Mouse (Mus musculus) lung, embryonic 16.5 days (tissue): ENCODE results near the gene Rnd1. TPM values are rescaled to one million over a fixed set of nuclear protein-coding genes. Genes with fewer than 3 reads are reported as not detected.

Experiments used
- ATAC-seq: fragments of 200-750 bp; cut with Nextera tagmentation; 2 replicates; pipeline ENCODE4 v1.8.0; 2017; ENCODE audit warnings: low read depth, mild to moderate bottlenecking, moderate library complexity
- H3K27ac ChIP-seq: fragments of 300-500 bp; sonication (generic); 2 replicates; pipeline ENCODE4 v1.5.1; 2014; ENCODE audit warnings: mild to moderate bottlenecking, control low read depth, low read length
- H3K27me3 ChIP-seq: fragments of 300-500 bp; sonication (generic); 2 replicates; pipeline ENCODE4 v1.6.1; 2014; ENCODE audit warnings: low read depth, low read length, mixed read lengths; ENCODE audit not compliant: control insufficient read depth, insufficient read depth
- H3K36me3 ChIP-seq: fragments of 300-500 bp; sonication (generic); 2 replicates; pipeline ENCODE4 v1.6.1; 2014; ENCODE audit warnings: low read length; ENCODE audit not compliant: control insufficient read depth, insufficient read depth
- H3K4me1 ChIP-seq: fragments of 300-500 bp; sonication (generic); replicated peaks from 2 replicates; pipeline ENCODE4 v1.6.1; 2014; ENCODE audit warnings: low read length, mixed read lengths; ENCODE audit not compliant: control insufficient read depth, insufficient read depth
- H3K4me2 ChIP-seq: fragments of 300-500 bp; sonication (generic); 2 replicates; pipeline ENCODE4 v1.6.1; 2014; ENCODE audit warnings: low read depth, low read length, control low read depth
- H3K4me3 ChIP-seq: fragments of 300-500 bp; sonication (generic); 2 replicates; pipeline ENCODE4 v1.5.1; 2014; ENCODE audit warnings: mild to moderate bottlenecking, low read length, control low read depth
- H3K9ac ChIP-seq: fragments of 300-500 bp; sonication (generic); 2 replicates; pipeline ENCODE4 v1.6.1; 2014; ENCODE audit warnings: low read length, control low read depth
- H3K9me3 ChIP-seq: fragments of 300-500 bp; sonication (generic); 2 replicates; pipeline ENCODE4 v1.6.1; 2016; ENCODE audit warnings: low read length; ENCODE audit not compliant: control insufficient read depth
- WGBS: fragments of 180-500 bp; shearing (Covaris S2); extraction: QIAGEN DNeasy Blood & Tissue Kit; methylation state at CpG from one replicate; pipeline ENCODE4 v1.1.7; 2014; 5-methylcytosine and 5-hydroxymethylcytosine counted together
- polyA plus RNA-seq: library from polyadenylated mRNA; unstranded; fragments of >200 nt; fragmentation: Nextera tagmentation; extraction: Ambion mirVana; gene quantifications from 2 replicates; pipeline ENCODE4 v1.2.1, GENCODE M21; 2015

The Rnd1 gene
- polyA plus RNA-seq, 1 experiment from 2014 or later, result 0.68 TPM

DNA sequence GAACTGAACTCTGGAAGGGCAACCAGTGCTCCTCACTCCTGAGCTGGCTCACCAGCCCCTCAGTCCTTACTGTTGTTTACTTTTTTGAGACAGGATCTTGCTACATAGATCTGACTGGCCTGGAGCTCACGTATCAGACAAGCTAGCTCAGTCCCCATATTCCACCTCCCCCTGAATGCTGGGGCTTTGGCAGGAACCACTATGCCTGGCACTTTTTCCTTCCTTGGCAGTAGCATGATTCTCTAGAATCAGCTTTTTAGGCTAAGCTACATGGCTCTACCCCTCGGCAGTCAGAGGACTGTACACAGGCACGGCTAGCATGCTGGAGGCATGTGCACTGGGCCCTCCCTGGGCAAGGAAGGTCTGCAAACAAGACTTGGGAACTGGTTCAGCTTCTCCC lies 29.2 kb downstream of the Rnd1 start:
- Histone ChIP-seq H3K4me3 (no peak overlapping the region), H3K9ac (no peak overlapping the region), H3K4me2 (no peak overlapping the region), H3K9me3 (no peaks in the 10 kb centered on the region), H3K36me3 (peaks cover 77% of the 10 kb centered on the region), H3K4me1 (no peaks in the 10 kb centered on the region), H3K27me3 (no peaks in the 10 kb centered on the region), H3K27ac (no peak overlapping the region)
- ATAC-seq, result no peak
- WGBS, result 86% methylated on average over 3 of the region's 3 CpGs

DNA sequence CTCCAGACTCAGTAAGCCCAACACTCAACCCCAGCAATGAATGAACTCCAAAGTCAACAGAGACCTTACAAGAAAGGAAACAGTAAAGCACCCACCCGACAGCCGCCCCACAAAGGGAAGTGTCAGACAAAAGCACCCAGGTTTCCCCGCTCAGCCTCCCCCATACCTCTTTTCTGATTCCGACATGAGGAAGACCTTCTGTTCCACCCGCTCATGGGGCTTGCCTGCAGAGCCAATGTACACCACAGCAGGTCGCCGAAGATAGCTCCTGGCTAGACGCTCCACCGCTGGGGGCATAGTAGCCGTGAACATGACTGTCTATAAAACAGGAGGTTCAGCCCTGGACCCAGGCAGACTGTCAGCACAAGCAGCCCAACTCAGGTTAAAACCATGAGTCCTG lies 30.0 kb downstream of the Rnd1 start:
- Histone ChIP-seq H3K9ac (no peak overlapping the region), H3K4me2 (no peak overlapping the region), H3K36me3 (peaks cover 76% of the 10 kb centered on the region), H3K4me1 (no peaks in the 10 kb centered on the region), H3K9me3 (no peaks in the 10 kb centered on the region), H3K27me3 (no peaks in the 10 kb centered on the region), H3K4me3 (no peak overlapping the region), H3K27ac (no peak overlapping the region)
- 84% methylated on average over 10 of the region's 10 CpGs for WGBS
- ATAC-seq, result no peak

DNA sequence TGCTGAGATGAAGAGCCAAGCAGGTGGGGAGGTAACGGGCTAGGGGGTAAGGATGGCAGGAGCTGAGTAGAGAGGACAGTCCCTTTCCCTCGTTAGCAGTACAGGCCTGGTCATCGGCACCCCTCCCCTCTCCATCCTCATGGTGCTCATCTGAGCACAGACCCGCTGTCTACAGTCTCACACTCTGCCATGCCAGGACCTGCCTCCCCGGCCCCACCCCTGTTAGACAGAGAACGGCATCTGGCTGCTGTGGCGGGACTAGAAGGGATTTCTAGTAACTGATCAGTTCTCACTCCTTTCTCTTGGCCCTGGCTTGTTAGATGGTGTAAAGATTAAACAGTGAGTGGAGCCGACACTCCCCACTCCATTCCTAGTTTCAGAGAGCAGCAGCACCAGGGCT lies 30.5 kb downstream of the Rnd1 start:
- no peak overlapping the region for H3K4me3 ChIP-seq
- 80% methylated on average over 8 of the region's 8 CpGs for WGBS
- no peak overlapping the region for H3K4me2 ChIP-seq
- no peak overlapping the region for H3K27ac ChIP-seq
- no peak overlapping the region for H3K9ac ChIP-seq
- peaks cover 74% of the 10 kb centered on the region for H3K36me3 ChIP-seq
- H3K27me3 ChIP-seq, result no peaks in the 10 kb centered on the region
- no peaks in the 10 kb centered on the region for H3K4me1 ChIP-seq
- no peaks in the 10 kb centered on the region for H3K9me3 ChIP-seq
- no peak for ATAC-seq

DNA sequence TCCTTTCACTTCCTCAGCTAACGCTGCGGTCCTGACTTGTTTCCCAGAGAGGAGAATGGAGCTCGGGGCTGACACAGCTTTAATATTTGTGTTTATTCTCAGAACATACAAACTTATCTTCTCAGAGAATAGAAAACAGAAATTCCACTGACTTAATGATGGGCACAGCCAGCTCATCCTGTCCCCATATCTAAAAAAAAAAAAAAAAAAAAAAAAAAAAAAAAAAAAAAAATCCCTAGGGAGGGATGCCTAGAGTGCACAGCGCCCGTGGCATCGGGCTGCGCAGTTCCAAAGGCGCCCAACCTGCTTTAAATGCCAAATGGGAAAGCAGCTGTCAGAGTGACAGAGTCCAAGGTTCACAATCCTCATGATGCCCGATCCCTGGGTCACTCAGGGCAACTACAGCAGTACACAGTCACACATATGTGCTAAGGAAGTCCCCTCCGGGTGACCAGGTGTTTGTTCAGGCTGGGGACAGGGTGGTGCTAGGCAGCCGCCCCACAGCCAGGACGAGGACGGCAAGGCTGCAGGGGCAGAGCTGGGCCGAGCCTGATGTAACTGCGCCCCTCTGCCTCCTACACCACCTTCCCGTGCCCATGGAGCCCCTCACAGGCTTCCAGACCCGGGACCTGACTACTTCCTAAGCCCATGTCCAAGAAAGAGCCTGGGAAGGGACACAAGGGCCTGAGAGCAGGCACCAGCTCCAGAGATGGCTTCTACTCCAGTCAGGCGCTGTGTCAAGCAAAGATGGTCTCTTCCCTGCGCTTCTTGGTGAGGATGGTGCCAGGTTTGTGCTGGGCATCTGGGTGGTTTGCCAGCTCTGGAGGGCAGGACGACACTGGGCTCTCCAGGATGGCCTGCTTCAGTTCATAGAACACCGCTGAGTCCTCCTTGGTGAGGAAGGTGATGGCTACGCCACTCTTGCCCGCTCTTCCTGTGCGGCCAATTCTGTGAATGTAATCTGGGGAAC lies 31.9 kb downstream of the Rnd1 start:
- Histone ChIP-seq H3K9me3 (no peaks in the 10 kb centered on the region), H3K9ac (no peak overlapping the region), H3K27me3 (no peaks in the 10 kb centered on the region), H3K27ac (no peak overlapping the region), H3K36me3 (peaks cover 65% of the 10 kb centered on the region), H3K4me1 (no peaks in the 10 kb centered on the region), H3K4me2 (no peak overlapping the region), H3K4me3 (no peak overlapping the region)
- ATAC-seq, result 0 out of 2 replicates have a peak, but pooled peaks have one; percentile 26
- WGBS, result 84% methylated on average over 24 of the region's 24 CpGs

DNA sequence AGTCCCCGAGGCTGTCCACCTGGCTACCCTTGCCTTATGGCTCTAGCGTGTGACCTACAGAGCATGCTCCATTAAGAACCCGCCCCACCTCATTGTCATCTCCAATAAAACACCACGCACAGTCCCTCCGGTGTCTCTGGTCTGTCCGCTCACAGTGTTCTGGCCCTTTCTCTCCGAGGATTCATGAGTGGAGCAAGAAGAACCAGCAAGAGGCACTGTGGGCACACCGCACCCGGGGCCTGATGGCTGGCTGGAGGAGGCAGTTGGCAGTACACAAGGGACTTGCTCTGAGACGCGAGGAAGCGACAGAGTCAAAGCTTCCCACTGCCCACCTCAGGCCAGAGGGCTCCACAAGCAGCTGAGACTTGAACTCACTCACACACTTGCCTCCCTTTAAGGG lies 32.9 kb downstream of the Rnd1 start:
- no peak overlapping the region for H3K4me2 ChIP-seq
- no peaks in the 10 kb centered on the region for H3K9me3 ChIP-seq
- no peak for ATAC-seq
- no peak overlapping the region for H3K27ac ChIP-seq
- no peaks in the 10 kb centered on the region for H3K27me3 ChIP-seq
- H3K9ac ChIP-seq, result no peak overlapping the region
- WGBS, result 80% methylated on average over 12 of the region's 12 CpGs
- H3K36me3 ChIP-seq, result peaks cover 55% of the 10 kb centered on the region
- no peak overlapping the region for H3K4me3 ChIP-seq
- H3K4me1 ChIP-seq, result no peaks in the 10 kb centered on the region

DNA sequence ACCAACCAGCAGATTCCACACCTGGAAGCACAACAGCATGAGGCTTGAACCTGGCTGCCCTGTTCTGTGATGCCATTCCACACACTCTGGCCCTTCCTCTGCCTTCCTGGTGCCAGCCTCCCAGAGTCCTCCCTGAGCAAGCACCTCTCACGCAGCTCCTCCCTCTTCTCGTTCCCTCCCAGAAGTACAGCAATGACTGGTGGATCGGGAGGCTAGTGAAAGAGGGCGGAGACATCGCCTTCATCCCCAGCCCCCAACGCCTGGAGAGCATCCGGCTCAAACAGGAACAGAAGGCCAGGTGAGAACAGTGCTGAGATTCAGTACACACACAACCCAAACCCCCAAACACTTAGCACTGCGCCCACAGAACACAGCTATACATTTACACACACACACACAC lies 37.1 kb downstream of the Rnd1 start:
- Histone ChIP-seq H3K36me3 (peaks cover 18% of the 10 kb centered on the region; the same call in 1 of the 2 replicates), H3K9ac (no peak overlapping the region), H3K4me3 (no peak overlapping the region), H3K9me3 (no peaks in the 10 kb centered on the region), H3K4me1 (peaks cover 8% of the 10 kb centered on the region), H3K27ac (0 out of 2 replicates have a peak overlapping the region, but pooled peaks have one; percentile 22), H3K4me2 (no peak overlapping the region), H3K27me3 (peaks cover 4% of the 10 kb centered on the region; the same call in 1 of the 2 replicates)
- WGBS, result 27% methylated on average over 8 of the region's 8 CpGs
- peak; percentile 78 for ATAC-seq

DNA sequence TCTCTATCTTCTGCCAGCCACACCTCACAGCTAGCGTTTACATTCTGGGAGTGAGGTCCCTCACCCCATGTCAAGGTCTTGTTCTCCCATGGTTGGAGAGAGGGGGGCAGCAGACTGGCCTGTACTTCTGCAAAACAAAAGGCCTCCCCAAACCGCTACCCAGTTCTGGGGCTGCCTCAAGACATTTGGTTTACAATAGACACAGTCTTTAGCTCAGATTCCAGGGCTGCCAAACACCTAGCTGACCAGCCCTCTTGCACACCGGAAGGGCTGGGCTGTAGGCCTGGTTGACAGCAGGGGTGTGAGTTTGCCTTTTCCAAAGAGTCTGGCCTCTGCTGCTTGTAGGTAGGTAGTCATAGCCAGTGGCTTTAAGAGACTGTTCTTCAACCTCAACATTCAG lies 40.1 kb downstream of the Rnd1 start:
- Histone ChIP-seq H3K4me1 (peaks cover 21% of the 10 kb centered on the region), H3K9me3 (no peaks in the 10 kb centered on the region), H3K4me3 (no peak overlapping the region), H3K4me2 (no peak overlapping the region), H3K9ac (no peak overlapping the region), H3K27me3 (peaks cover 19% of the 10 kb centered on the region), H3K36me3 (peaks cover 7% of the 10 kb centered on the region; the same call in 1 of the 2 replicates), H3K27ac (no peak overlapping the region)
- no peak for ATAC-seq
- WGBS, result 54% methylated on average over 3 of the region's 3 CpGs

DNA sequence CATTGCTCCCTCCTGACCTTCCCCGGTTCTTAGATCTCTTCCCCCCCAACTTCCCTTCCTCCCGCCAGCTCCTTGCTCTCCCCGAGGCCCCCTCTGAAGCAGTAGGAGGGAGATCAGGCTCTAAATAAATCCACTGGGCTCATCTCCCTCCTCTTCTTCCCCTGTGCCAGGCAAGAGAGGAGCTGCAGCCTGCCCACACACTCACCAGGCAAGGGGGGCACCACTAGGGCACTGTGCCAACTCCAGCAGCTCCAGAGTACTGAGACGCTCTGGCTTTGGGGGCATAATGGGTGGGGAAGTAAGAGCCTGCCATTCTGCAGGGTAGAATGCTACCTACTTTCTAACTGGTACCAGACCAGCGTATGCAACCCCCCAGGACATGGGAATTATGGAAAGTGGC lies 40.7 kb downstream of the Rnd1 start:
- Histone ChIP-seq H3K27ac (no peak overlapping the region), H3K27me3 (peaks cover 19% of the 10 kb centered on the region), H3K9me3 (no peaks in the 10 kb centered on the region), H3K4me3 (no peak overlapping the region), H3K36me3 (0 out of 2 replicates have a peak, but pooled peaks cover 3% of the 10 kb centered on the region), H3K4me1 (peaks cover 26% of the 10 kb centered on the region), H3K9ac (no peak overlapping the region), H3K4me2 (no peak overlapping the region)
- 58% methylated on average over 5 of the region's 5 CpGs for WGBS
- no peak for ATAC-seq

DNA sequence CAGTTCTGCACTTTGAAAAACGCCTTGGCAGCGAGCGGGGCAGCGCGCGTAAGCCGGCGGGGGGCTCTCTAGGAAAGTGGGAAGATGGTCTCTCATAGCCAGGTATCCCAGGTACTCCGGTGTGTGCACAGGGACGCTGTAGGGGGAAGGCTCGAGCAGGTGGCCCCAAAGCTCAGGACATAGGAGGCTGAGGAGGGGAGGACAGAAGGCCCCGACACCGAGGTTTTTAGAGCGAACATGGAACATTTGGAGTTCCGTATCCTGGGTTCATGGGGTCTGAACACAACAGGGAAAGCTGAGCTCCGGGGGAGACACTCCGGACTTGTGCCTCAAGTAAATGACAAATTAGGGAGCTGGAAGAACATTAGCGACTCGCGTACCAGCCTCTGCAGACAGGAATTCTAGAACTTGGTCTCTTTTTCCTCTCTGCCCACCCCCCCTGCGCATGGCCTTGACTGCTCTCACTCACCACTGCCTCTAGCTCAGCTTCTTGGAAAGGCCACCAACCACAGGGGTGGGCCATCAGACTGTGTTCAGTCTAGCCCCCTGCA lies 41.9 kb downstream of the Rnd1 start:
- WGBS, result 2% methylated on average over 21 of the region's 21 CpGs
- peaks cover 24% of the 10 kb centered on the region for H3K27me3 ChIP-seq
- peaks cover 29% of the 10 kb centered on the region for H3K4me1 ChIP-seq
- H3K36me3 ChIP-seq, result no peaks in the 10 kb centered on the region
- H3K27ac ChIP-seq, result no peak overlapping the region
- ATAC-seq, result no peak
- peak overlapping the region; percentile 95 for H3K4me2 ChIP-seq
- H3K4me3 ChIP-seq, result peak overlapping the region; percentile 81
- no peaks in the 10 kb centered on the region for H3K9me3 ChIP-seq
- peak overlapping the region; percentile 84 for H3K9ac ChIP-seq
